Mouse (Mus musculus): ENCODE measurements around the gene Fam229b.

Fam229b gene

DNA sequence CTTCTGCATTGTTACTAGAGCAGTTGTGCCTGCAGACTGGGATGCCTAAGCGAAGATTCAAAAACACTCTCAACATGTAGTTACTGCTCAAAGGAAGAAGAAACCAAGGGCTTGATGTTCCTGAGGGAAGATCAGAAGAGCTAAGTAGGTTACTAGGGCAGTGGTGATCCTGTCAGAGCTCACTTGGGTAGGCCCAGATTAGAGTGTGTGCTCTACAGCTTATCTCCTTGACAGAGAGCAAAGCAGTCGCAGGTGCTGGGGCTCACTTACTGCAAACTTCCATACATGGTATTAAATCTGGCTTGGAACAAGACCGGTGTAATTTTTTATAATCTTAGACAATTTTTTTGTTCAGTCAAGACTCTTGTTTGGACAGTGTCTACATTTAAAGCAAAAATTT lies 4.1 kb upstream of the Fam229b start:
- 91% methylated on average over 3 of the region's 3 CpGs for WGBS

DNA sequence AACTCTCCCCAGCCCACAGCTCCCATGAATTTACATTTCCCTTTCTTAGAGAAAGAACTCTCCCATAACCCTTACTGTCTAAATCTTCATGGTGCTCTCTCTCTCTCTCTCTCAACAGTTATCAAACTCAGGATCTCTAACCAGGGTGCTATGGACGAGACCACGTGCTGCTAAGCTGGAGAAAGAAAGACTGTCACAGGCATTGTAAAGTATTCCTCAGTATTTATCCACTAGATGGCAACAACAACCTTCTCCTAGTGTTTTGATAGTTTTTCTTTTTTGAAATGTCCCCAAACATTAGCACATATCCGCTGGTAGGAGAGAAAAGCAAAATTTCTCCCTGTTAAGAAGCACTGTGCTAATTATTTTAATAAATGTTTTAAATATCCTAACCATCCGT lies 12.3 kb downstream of the Fam229b start:
- 27% methylated on average over 4 of the region's 4 CpGs for WGBS

DNA sequence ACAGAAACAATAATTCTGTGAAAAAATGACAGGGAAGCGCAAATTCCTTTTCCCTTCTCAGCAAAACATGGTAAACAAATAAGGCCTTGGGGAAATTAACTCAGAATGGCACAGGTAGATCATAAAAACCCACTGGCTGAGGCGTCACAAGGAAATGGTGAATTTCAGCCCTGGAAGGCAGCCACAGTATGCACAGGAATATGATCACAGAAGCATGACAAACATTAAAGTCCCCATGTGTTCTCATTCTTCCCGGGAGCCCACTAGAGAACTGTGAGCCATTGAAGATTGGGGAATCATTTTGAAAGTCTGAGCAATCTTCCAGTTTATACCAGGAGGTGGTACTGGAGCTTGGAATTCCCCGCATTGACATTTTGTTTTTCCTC lies 24.2 kb downstream of the Fam229b start:
- 75% methylated on average over 4 of the region's 4 CpGs for WGBS

DNA sequence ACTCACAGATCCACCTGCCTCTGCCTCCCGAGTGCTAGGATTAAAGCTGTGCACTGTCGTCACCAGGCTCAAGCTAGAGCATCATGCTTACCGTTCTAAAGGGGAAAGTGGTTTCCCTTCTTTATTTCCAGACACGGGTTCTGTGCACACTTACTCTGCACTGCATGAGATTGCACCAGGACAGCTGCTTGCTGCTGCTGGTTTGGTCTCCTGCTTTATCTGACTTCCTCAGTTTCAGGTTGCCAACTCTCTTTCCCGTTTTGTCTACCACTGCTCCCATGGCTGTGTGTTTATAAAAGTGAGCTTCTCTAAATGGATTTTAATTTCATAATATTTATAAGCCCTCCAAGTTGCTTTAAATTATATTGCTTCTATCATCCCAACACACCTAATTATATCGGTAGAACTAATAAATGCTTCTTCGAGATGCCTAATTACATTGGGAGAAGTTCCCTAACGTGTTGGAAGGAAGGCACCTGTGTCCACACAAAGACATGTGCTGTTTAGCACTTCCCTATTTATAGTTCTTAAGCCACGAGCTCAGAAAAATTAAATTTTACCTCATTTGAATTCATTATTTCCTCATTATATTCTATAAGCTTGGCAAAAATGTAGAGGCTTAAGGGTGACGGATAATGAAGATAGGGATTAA lies 24.8 kb downstream of the Fam229b start:
- 72% methylated on average over 10 of the region's 10 CpGs for WGBS

DNA sequence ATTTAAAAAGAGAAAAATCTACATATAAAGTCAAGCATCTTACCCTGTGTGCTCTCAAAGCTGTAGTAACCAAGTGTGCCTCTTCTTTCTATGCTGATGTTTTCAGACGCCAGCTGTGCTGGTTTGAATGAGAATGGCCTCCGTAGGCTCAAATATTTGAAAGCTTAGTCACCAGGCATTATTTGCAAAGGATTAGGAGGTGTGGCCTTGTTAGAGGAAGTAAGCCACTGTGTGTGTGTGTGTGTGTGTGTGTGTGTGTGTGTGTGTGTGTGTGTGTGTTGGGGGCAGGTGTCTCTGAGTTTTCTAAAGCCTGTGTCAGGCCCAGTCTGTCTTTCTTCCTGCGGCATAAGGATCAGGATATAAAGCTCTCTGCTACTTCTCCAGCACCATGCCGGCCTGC lies 26.8 kb downstream of the Fam229b start:
- WGBS = 74% methylated on average over 4 of the region's 4 CpGs

DNA sequence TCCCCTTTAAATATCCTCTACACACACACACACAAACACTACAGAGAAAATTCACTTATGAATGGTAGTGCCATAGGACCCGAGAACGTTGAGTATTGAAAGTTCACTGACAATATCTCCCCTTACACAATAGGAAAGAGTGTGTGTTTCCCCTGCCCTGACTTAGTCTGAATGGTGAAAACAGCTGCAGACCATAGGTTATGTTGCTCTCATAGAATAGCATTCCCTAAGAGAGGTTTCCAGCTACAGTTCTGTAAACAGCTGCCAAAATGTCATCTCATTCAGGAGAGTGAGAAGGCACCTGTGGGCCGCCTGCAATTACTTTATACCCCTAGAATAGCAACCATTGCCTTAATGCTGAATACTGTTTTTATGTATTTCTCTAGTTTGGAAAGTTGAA lies 27.3 kb downstream of the Fam229b start:
- 75% methylated on average over 3 of the region's 3 CpGs for WGBS

DNA sequence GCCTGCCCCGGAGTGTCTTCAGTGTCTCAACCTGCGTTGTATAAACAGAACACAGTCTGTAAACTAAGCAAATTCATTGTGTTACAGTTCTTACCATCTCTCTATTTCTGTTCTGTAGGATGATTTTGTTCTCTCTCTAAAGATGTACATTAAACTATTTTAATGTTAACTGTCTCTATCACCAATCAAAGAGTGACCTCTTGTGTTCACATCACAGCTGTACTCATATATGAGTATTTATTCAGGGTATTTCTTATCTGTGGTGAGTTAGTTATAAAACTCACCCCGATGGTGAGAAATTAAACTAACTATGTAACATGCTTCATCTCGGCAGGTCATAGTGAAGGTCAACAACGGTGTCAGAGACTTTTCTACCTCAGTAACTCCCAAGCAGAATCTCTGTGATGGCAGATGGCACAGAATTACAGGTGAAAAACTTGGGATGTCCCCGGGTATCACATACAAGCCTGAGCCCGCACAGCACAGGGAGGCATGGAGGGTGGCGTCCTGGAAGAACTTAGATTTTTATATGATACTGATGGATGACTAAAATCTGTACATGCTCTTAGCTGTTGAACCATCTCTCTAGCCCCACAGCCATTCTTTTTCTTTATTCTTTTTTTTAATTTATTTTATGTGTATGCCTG lies 28.8 kb downstream of the Fam229b start:
- 92% methylated on average over 8 of the region's 8 CpGs for whole genome bisulfite sequencing

DNA sequence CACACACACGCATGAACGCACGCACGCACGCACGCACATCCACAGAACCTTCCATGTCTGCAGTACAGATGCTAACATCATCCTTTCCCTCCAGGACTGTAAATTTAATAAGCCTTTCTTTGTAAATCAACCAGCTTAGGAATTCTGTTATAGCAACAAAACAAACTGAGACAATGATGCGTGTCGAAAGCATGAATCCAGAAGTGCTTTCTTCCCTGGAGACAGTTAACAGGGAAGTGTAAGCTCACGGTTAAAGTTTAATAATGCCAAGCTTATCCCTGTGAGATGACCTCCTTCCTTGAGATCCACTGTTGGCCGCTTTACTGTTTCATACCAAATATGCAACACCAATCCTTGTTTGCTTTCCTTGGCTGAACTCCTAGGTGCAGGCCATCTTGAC lies 35.0 kb downstream of the Fam229b start:
- whole genome bisulfite sequencing = 94% methylated on average over 10 of the region's 10 CpGs

DNA sequence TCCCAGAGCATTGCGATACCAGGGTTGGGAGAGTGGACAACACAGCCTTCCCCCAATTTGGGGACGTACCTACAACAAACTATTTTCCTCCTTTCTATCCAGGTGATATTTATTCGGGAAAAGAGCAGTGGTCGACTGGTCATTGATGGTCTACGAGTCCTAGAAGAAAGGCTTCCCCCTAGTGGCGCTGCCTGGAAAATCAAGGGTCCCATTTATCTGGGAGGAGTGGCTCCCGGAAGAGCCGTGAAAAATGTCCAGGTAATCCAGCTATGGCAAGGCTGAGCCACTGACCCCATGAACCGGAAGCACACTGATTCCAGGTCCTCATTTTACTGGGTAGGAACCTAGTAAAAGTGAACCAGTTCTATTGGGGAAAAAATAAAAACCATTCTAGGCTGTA lies 36.7 kb downstream of the Fam229b start:
- WGBS = 73% methylated on average over 9 of the region's 9 CpGs

DNA sequence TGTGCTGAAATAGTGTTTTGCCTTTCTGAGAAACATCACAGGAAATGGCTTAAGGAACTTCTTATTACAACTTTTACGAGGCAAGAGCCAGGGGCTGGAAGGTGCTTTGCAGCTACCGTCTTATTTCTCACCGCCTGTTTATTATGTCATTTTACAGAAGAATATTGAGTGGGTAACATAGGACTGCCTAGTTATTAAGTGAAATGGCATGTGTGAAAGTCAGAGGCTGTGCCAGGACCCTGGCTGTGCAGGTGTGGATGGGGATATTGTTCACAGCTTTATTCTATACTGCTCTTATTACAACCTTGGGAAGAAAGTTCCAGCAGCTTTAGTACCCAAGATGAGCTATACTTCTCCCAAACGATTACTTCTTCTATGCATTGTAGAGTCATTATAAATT lies 61.7 kb downstream of the Fam229b start:
- WGBS = 87% methylated on average over 4 of the region's 4 CpGs
